Mouse (Mus musculus) erythroblast, embryonic 14.5 days (primary cell): Measurements from ENCODE around the gene Cbl. TPM values are rescaled to one million over a fixed set of nuclear protein-coding genes. Genes with fewer than 3 reads are reported as not detected.

ENCODE experiments used
- H3K27me3 ChIP-seq: 2 replicates; pipeline ENCODE4 v1.6.1; 2012; ENCODE audit warnings: inconsistent platforms; ENCODE audit not compliant: control insufficient read depth
- H3K36me3 ChIP-seq: 2 replicates; pipeline ENCODE4 v1.6.1; 2012; ENCODE audit warnings: mild to moderate bottlenecking, inconsistent platforms; ENCODE audit not compliant: control insufficient read depth
- H3K4me1 ChIP-seq: 2 replicates; pipeline ENCODE4 v1.6.1; 2012; ENCODE audit warnings: inconsistent platforms; ENCODE audit not compliant: control insufficient read depth
- H3K4me3 ChIP-seq: replicated peaks from 2 replicates; pipeline ENCODE3; 2012; ENCODE audit warnings: moderate library complexity, mild to moderate bottlenecking, inconsistent platforms
- H3K9me3 ChIP-seq: 2 replicates; pipeline ENCODE4 v1.6.1; 2012; ENCODE audit warnings: low read length, inconsistent platforms, mixed read lengths; ENCODE audit not compliant: control insufficient read depth
- GATA1 ChIP-seq: IDR thresholded peaks from 2 replicates; pipeline ENCODE4 v1.6.1; 2012; ENCODE audit warnings: low read length, inconsistent platforms, mixed read lengths
- TAL1 ChIP-seq: IDR thresholded peaks from 3 replicates; pipeline ENCODE4 v1.6.1; 2012; ENCODE audit warnings: low read length, inconsistent platforms, mixed read lengths
- polyA plus RNA-seq: library from polyadenylated mRNA; stranded (reverse); fragments of >175 nt; gene quantifications from 2 replicates; pipeline ENCODE4 v1.2.3, GENCODE M21; 2012

Cbl gene
- polyA plus RNA-seq, 1 experiment, result 0.16 TPM

- TF ChIP-seq TAL1, result no peak
- no peak for TF ChIP-seq GATA1
- Histone ChIP-seq H3K4me1 (peaks cover 15% of the 10 kb centered on the region), H3K27me3 (no peaks in the 10 kb centered on the region), H3K36me3 (peaks cover 6% of the 10 kb centered on the region), H3K4me3 (no peak overlapping the region), H3K9me3 (peaks cover 2% of the 10 kb centered on the region)
Observed at GRCm38 (mm10) chr9:44178811-44179210, 55.0 kb downstream of the Cbl start.

- TF ChIP-seq GATA1 (no peak), TAL1 (no peak)
- no peaks in the 10 kb centered on the region for H3K27me3 ChIP-seq
- H3K4me3 ChIP-seq, result no peak overlapping the region
- H3K4me1 ChIP-seq, result peaks cover 15% of the 10 kb centered on the region
- H3K36me3 ChIP-seq, result peaks cover 6% of the 10 kb centered on the region
- peaks cover 2% of the 10 kb centered on the region for H3K9me3 ChIP-seq
Observed at GRCm38 (mm10) chr9:44178389-44178788, 55.5 kb downstream of the Cbl start.

GRCm38 (mm10) chr9:44177405-44177804, 56.4 kb downstream of the Cbl start:
- TF ChIP-seq GATA1, result no peak
- no peak for TF ChIP-seq TAL1
- H3K9me3 ChIP-seq, result peaks cover 2% of the 10 kb centered on the region
- H3K4me1 ChIP-seq, result peaks cover 15% of the 10 kb centered on the region
- peaks cover 13% of the 10 kb centered on the region for H3K36me3 ChIP-seq
- no peak overlapping the region for H3K4me3 ChIP-seq
- H3K27me3 ChIP-seq, result no peaks in the 10 kb centered on the region

- peaks cover 14% of the 10 kb centered on the region for H3K4me1 ChIP-seq
- H3K4me3 ChIP-seq, result no peak overlapping the region
- peaks cover 2% of the 10 kb centered on the region for H3K9me3 ChIP-seq
- peaks cover 25% of the 10 kb centered on the region for H3K36me3 ChIP-seq
- H3K27me3 ChIP-seq, result no peaks in the 10 kb centered on the region
- TF ChIP-seq GATA1 (no peak), TAL1 (no peak)
Observed at GRCm38 (mm10) chr9:44175957-44176356, 57.9 kb downstream of the Cbl start.

- Histone ChIP-seq H3K4me1 (peaks cover 14% of the 10 kb centered on the region), H3K9me3 (peaks cover 2% of the 10 kb centered on the region), H3K4me3 (no peak overlapping the region), H3K36me3 (peaks cover 29% of the 10 kb centered on the region), H3K27me3 (no peaks in the 10 kb centered on the region)
- TF ChIP-seq TAL1, result no peak
Observed at GRCm38 (mm10) chr9:44175556-44175955, 58.3 kb downstream of the Cbl start.

- peaks cover 43% of the 10 kb centered on the region for H3K36me3 ChIP-seq
- no peak for TF ChIP-seq GATA1
- peaks cover 1% of the 10 kb centered on the region for H3K4me1 ChIP-seq
- no peak overlapping the region for H3K4me3 ChIP-seq
- no peaks in the 10 kb centered on the region for H3K27me3 ChIP-seq
- H3K9me3 ChIP-seq, result no peaks in the 10 kb centered on the region
Observed at GRCm38 (mm10) chr9:44170691-44171151, 63.1 kb downstream of the Cbl start.

GRCm38 (mm10) chr9:44168931-44169330, 64.9 kb downstream of the Cbl start:
- no peak overlapping the region for H3K4me3 ChIP-seq
- no peaks in the 10 kb centered on the region for H3K9me3 ChIP-seq
- no peaks in the 10 kb centered on the region for H3K27me3 ChIP-seq
- peaks cover 58% of the 10 kb centered on the region for H3K36me3 ChIP-seq
- H3K4me1 ChIP-seq, result no peaks in the 10 kb centered on the region; the same call in 1 of the 2 replicates
- no peak for TF ChIP-seq TAL1
- no peak for TF ChIP-seq GATA1

- Histone ChIP-seq H3K27me3 (no peaks in the 10 kb centered on the region), H3K4me3 (no peak overlapping the region), H3K4me1 (no peaks in the 10 kb centered on the region), H3K9me3 (no peaks in the 10 kb centered on the region), H3K36me3 (peaks cover 76% of the 10 kb centered on the region)
- TF ChIP-seq GATA1, result no peak
- TF ChIP-seq TAL1, result no peak
Observed at GRCm38 (mm10) chr9:44159886-44160285, 74.0 kb downstream of the Cbl start.

- Histone ChIP-seq H3K36me3 (peaks cover 60% of the 10 kb centered on the region), H3K4me1 (no peaks in the 10 kb centered on the region), H3K27me3 (no peaks in the 10 kb centered on the region), H3K4me3 (no peak overlapping the region), H3K9me3 (no peaks in the 10 kb centered on the region)
- TF ChIP-seq GATA1, result no peak
- no peak for TF ChIP-seq TAL1
Observed at GRCm38 (mm10) chr9:44147290-44147689, 86.6 kb downstream of the Cbl start.

- no peaks in the 10 kb centered on the region for H3K9me3 ChIP-seq
- H3K4me1 ChIP-seq, result no peaks in the 10 kb centered on the region
- no peak overlapping the region for H3K4me3 ChIP-seq
- TF ChIP-seq TAL1 (no peak), GATA1 (no peak)
- H3K27me3 ChIP-seq, result no peaks in the 10 kb centered on the region
- H3K36me3 ChIP-seq, result peaks cover 41% of the 10 kb centered on the region
Observed at GRCm38 (mm10) chr9:44144718-44145060, 89.2 kb downstream of the Cbl start.
